Mouse (Mus musculus) kidney, embryonic 14.5 days (tissue): ENCODE data around the gene Arhgap23. TPM values are rescaled to one million over a fixed set of nuclear protein-coding genes. Genes with fewer than 3 reads are reported as not detected.
A peak's percentile ranks its signal among the peaks of the same experiment; 100 is the strongest.

Experiments
- ATAC-seq: fragments of 200-750 bp; cut with Nextera tagmentation; 2 replicates; pipeline ENCODE4 v1.8.0; 2017; ENCODE audit warnings: moderate number of reproducible peaks, mild to moderate bottlenecking, moderate TSS enrichment, moderate library complexity; ENCODE audit not compliant: low FRiP score, low TSS enrichment
- H3K27ac ChIP-seq: fragments of 300-500 bp; sonication (generic); 2 replicates; pipeline ENCODE4 v1.5.1; 2014; ENCODE audit warnings: low read depth, mild to moderate bottlenecking, low read length, moderate library complexity, mixed read lengths
- H3K27me3 ChIP-seq: fragments of 300-500 bp; sonication (generic); 2 replicates; pipeline ENCODE4 v1.6.1; 2014; ENCODE audit warnings: mild to moderate bottlenecking, low read length; ENCODE audit not compliant: control insufficient read depth, insufficient read depth
- H3K36me3 ChIP-seq: fragments of 300-500 bp; sonication (generic); 2 replicates; pipeline ENCODE4 v1.6.1; 2014; ENCODE audit warnings: low read length, mixed read lengths; ENCODE audit not compliant: control insufficient read depth, insufficient read depth
- H3K4me1 ChIP-seq: fragments of 300-500 bp; sonication (generic); 2 replicates; pipeline ENCODE4 v1.6.1; 2014; ENCODE audit warnings: low read length, mixed read lengths; ENCODE audit not compliant: control insufficient read depth, insufficient read depth
- H3K4me2 ChIP-seq: fragments of 300-500 bp; sonication (generic); replicated peaks from 2 replicates; pipeline ENCODE4 v1.6.1; 2014; ENCODE audit warnings: low read depth, mild to moderate bottlenecking, low read length
- H3K4me3 ChIP-seq: fragments of 300-500 bp; sonication (generic); 2 replicates; pipeline ENCODE4 v1.5.1; 2014; ENCODE audit warnings: mild to moderate bottlenecking, low read length
- H3K9ac ChIP-seq: fragments of 300-500 bp; sonication (generic); 2 replicates; pipeline ENCODE4 v1.6.1; 2014; ENCODE audit warnings: low read depth, mild to moderate bottlenecking, low read length, moderate library complexity
- H3K9me3 ChIP-seq: fragments of 300-500 bp; sonication (generic); 2 replicates; pipeline ENCODE4 v1.6.1; 2016; ENCODE audit warnings: low read length; ENCODE audit not compliant: control insufficient read depth
- WGBS: fragments of 180-500 bp; shearing (Covaris S2); extraction: QIAGEN DNeasy Blood & Tissue Kit; methylation state at CpG from one replicate; pipeline ENCODE4 v1.1.7; 2014; 5-methylcytosine and 5-hydroxymethylcytosine counted together
- polyA plus RNA-seq: library from polyadenylated mRNA; unstranded; fragments of >200 nt; fragmentation: Nextera tagmentation; extraction: Ambion mirVana; gene quantifications from 2 replicates; pipeline ENCODE4 v1.2.1, GENCODE M21; 2014

The Arhgap23 gene
- polyA plus RNA-seq, 1 experiment from 2014 or later, result 5.2 TPM

DNA sequence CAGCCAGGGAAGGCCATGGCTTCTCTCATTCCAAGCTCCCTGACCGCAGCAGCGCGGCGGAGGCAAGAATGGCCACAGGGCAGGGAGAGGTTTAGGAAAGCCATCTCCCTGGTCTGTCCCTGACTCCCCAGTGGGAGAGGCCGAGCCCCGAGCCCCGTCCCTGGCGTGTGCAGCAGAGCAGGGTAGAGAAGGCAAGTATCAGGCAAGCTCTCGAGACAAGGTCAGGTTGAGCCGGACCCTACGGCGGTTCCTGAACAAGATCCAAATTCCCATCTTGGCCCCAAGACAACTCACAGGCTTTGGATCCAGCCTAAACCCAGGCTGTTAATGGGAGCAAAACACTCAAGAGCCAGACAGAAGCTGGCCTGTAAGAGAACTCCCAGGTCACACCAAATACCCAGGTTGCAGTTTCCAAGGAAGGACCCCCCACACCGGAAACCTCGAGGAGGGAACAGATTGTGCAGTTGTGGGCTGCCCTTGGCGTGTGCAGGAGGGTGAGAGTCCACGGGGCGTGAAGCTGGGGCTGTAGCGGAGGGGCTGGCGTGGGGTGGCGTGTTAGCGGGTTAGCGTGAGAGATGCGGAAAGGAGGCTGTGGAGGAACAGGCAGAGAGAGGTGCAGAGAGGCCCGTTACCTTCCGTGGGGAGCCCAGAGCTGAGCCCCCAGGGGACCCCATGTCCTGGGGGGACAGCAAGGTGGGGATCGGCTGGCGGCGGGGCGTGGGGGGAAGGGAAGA lies 106.6 kb downstream of the Arhgap23 start:
- H3K27ac ChIP-seq, result no peak overlapping the region
- H3K4me2 ChIP-seq, result no peak overlapping the region
- ATAC-seq, result no peak
- H3K9me3 ChIP-seq, result no peaks in the 10 kb centered on the region
- H3K4me3 ChIP-seq, result no peak overlapping the region
- H3K4me1 ChIP-seq, result peaks cover 16% of the 10 kb centered on the region
- no peaks in the 10 kb centered on the region for H3K27me3 ChIP-seq
- no peaks in the 10 kb centered on the region for H3K36me3 ChIP-seq
- no peak overlapping the region for H3K9ac ChIP-seq
- WGBS, result 82% methylated on average over 29 of the region's 29 CpGs

DNA sequence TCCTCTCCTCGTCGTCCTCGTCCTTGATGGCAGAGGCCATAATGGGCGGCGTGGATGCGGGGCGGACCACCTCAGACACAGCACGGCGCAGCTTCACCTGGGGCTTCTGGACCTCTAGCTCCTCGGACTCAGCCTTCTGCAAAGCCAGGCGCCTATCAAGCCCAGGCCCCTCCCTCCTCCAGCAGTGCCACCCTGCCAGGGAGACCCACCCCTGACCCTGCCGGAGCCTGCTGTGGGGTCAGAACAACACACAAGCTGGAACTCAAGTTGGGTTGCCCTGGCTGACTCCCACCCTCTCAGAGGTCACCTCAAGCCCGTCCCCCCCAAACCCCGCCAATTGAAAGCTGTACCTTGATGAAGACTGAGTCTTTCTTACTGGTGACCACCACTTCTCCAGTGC lies 107.8 kb downstream of the Arhgap23 start:
- Histone ChIP-seq H3K36me3 (no peaks in the 10 kb centered on the region), H3K9me3 (no peaks in the 10 kb centered on the region), H3K4me2 (no peak overlapping the region), H3K27ac (no peak overlapping the region), H3K4me3 (no peak overlapping the region), H3K9ac (no peak overlapping the region), H3K4me1 (peaks cover 16% of the 10 kb centered on the region), H3K27me3 (no peaks in the 10 kb centered on the region)
- WGBS, result 79% methylated on average over 14 of the region's 14 CpGs
- no peak for ATAC-seq

DNA sequence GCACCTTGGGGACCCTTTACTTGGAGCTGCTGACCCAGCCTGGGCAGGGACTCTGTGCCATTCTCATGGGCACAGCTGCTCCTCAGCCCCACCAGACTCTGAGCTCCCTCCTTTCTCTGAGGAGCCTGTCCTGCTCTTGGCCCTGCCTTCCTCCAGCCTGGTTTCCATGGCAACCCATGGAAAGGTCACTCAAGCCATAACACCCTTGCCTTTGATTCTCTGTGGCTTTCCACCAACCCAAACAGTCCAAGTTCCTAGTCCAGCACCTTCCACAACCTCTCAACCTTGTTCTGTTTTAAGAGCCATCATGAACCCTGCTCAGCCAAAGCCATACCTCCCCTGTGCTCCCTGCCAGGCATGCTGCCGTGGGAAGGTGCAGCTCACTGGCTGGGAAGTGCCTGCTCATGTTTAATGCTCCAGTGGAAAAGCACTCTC lies 108.5 kb downstream of the Arhgap23 start:
- Histone ChIP-seq H3K27me3 (no peaks in the 10 kb centered on the region), H3K27ac (peak overlapping the region; percentile 52; the same call in 1 of the 2 replicates), H3K9me3 (no peaks in the 10 kb centered on the region), H3K4me1 (peaks cover 16% of the 10 kb centered on the region), H3K9ac (no peak overlapping the region), H3K4me3 (no peak overlapping the region), H3K36me3 (no peaks in the 10 kb centered on the region), H3K4me2 (no peak overlapping the region)
- peak; percentile 58 for ATAC-seq
- 0% methylated on average over 1 of the region's 1 CpGs for WGBS

DNA sequence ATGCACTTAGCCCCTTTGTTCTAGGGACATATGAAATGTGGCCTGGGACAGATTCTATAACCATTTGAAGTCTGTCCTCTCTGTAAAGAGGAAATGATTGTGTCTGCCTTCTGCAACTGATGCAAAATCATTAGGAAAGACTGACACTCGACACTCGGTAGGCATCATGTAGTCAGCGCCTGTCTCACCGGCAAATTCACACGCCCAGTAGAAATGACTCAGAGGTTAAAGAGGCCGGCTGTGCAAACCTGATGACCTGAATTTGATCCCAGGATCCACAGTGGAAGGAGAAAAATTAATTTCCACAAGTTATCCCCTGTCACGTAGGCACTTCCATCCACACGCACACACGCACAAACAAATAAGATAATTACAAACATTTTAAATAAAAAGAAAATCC lies 109.0 kb downstream of the Arhgap23 start:
- Histone ChIP-seq H3K9me3 (no peaks in the 10 kb centered on the region), H3K27me3 (no peaks in the 10 kb centered on the region), H3K36me3 (no peaks in the 10 kb centered on the region), H3K4me2 (no peak overlapping the region), H3K4me1 (peaks cover 16% of the 10 kb centered on the region), H3K9ac (no peak overlapping the region), H3K4me3 (no peak overlapping the region), H3K27ac (peak overlapping the region; percentile 52; the same call in 1 of the 2 replicates)
- no peak for ATAC-seq
- 27% methylated on average over 9 of the region's 9 CpGs for WGBS

DNA sequence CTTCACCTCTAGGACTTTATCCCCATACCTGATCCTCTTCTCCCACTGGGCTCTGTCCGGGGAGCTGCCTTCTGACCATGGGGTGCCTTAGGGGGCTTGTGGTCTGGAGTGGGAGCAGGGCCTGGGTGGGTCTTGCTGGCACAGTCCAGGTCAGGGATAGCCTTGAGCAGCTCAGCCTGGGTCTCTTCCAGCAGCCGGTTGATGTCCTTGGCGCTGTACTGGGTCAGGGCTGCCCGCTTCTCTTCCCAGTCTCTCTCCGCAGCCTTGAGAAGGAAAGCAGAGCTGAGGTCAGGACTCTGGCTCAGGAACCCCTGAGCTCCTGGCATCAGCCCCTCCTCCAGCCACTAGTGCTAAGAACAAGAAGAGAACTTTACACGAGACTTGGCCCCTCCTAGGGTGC lies 110.0 kb downstream of the Arhgap23 start:
- Histone ChIP-seq H3K4me3 (no peak overlapping the region), H3K27ac (no peak overlapping the region), H3K9ac (no peak overlapping the region), H3K4me1 (peaks cover 16% of the 10 kb centered on the region), H3K27me3 (no peaks in the 10 kb centered on the region; the same call in 1 of the 2 replicates), H3K4me2 (no peak overlapping the region), H3K9me3 (no peaks in the 10 kb centered on the region), H3K36me3 (no peaks in the 10 kb centered on the region)
- 87% methylated on average over 6 of the region's 6 CpGs for WGBS
- ATAC-seq, result no peak

DNA sequence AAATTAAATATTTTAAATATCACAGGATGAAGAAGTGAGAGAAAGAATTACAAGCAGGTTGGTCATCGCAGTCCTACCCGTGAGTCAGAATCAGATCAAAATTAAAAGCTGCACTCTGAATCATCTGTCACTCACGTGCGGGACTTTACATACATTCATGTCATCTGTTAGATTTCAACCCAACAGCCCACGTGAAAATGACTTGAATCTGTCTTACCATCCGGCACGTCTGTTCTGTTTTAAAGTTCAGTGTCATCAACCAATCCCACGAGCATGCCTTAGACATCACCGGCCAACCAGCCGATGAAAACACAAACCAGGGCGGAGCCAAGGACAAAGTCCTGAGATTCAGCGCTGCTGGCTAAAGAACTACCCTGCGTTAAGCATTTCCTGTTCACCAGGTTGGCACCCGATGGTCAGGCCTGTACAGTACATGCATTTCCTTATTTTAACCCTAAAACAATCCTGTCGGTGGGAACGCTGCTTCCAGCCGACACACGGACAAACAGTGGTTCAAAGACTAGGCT lies 113.0 kb downstream of the Arhgap23 start:
- Histone ChIP-seq H3K27ac (no peak overlapping the region), H3K27me3 (peaks cover 14% of the 10 kb centered on the region), H3K36me3 (no peaks in the 10 kb centered on the region), H3K4me2 (no peak overlapping the region), H3K4me3 (no peak overlapping the region), H3K9ac (no peak overlapping the region), H3K9me3 (no peaks in the 10 kb centered on the region), H3K4me1 (peaks cover 24% of the 10 kb centered on the region)
- WGBS, result 81% methylated on average over 18 of the region's 18 CpGs
- ATAC-seq, result no peak

DNA sequence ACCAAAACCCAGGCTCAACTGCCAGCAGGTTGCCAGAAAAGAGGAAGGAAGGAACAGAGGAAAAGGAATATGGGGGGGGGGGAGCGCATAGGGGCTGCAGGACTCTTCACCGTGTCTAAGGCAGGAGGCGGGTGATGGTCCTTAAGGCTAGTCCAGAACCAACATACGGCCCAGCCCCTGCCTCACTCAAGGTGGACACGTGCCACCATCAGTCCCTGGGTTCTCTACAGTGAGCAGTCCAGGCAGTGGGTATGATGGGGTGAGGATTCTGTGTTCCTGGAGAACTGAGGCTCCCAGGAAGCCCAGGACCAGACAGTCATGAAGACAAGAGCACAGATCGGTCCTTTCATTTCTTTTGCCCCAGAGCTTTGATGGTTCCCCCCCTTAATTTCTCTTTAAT lies 114.7 kb downstream of the Arhgap23 start:
- H3K27me3 ChIP-seq, result peaks cover 32% of the 10 kb centered on the region
- peaks cover 19% of the 10 kb centered on the region for H3K4me1 ChIP-seq
- H3K4me3 ChIP-seq, result no peak overlapping the region
- H3K9ac ChIP-seq, result no peak overlapping the region
- H3K36me3 ChIP-seq, result no peaks in the 10 kb centered on the region
- H3K4me2 ChIP-seq, result no peak overlapping the region
- ATAC-seq, result no peak
- no peaks in the 10 kb centered on the region for H3K9me3 ChIP-seq
- 89% methylated on average over 6 of the region's 6 CpGs for WGBS
- H3K27ac ChIP-seq, result no peak overlapping the region

DNA sequence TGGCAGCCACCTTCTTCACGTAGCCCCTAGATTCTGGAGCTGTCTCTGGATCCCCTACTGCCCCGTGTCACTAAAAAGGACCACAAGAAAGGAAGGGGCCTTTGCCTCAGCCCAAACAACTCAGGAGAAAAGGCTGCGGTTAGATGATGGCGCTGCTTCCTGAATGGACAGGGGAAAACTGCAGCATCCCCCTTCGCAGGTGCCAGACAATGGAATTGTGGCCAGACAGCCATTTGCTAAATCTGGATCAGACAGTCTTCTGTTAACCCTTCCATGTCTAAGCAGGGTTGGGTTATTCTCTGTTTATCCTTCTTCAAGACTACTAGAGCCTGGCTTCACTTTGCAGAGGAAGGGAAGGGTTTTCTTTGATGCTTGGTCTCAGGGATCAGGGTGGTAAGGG lies 115.6 kb downstream of the Arhgap23 start:
- Histone ChIP-seq H3K9me3 (no peaks in the 10 kb centered on the region), H3K4me3 (no peak overlapping the region), H3K4me1 (peaks cover 19% of the 10 kb centered on the region), H3K27ac (no peak overlapping the region), H3K9ac (no peak overlapping the region), H3K36me3 (no peaks in the 10 kb centered on the region), H3K27me3 (peaks cover 40% of the 10 kb centered on the region), H3K4me2 (no peak overlapping the region)
- ATAC-seq, result no peak
- WGBS, result 69% methylated on average over 5 of the region's 5 CpGs
